ENCODE assay signal across 8 mouse cellular contexts in genomic region chr11:73281528-73282027, GRCm38 (mm10). TPM values are rescaled to one million over a fixed set of nuclear protein-coding genes. Genes with fewer than 3 reads are reported as not detected.
A peak's percentile ranks its signal among the peaks of the same experiment; 100 is the strongest.
DNase-seq lines count a peak whose midpoint lies in the region; ATAC-seq and TF ChIP-seq lines count a peak whose summit lies in the region.

No protein-coding gene starts in this region.

- peak overlapping the region; percentile 60 for H3K4me2 ChIP-seq in heart, postnatal 0 days (ENCODE audit: low read depth, low read length)
- H3K4me2 ChIP-seq in liver, embryonic 13.5 days = peak overlapping the region; percentile 46
- peak overlapping the region; percentile 58 for H3K4me2 ChIP-seq in neural tube, embryonic 13.5 days

- H3K27ac ChIP-seq in forebrain, embryonic 10.5 days = peak overlapping the region; percentile 53
- H3K27ac ChIP-seq in heart, postnatal 0 days (ENCODE audit: low read depth) = no peak overlapping the region
- no peak overlapping the region for H3K27ac ChIP-seq in liver, embryonic 13.5 days
- no peak overlapping the region for H3K27ac ChIP-seq in neural tube, embryonic 13.5 days (replicated peaks)

- 2% methylated on average over 16 of the region's 16 CpGs for WGBS in forebrain, embryonic 10.5 days
- WGBS in heart, postnatal 0 days = 2% methylated on average over 16 of the region's 16 CpGs
- WGBS in liver, embryonic 13.5 days (ENCODE audit: insufficient replicate concordance) = 3% methylated on average over 16 of the region's 16 CpGs
- WGBS in neural tube, embryonic 13.5 days = 2% methylated on average over 16 of the region's 16 CpGs

- H3K27me3 ChIP-seq in forebrain, embryonic 10.5 days (ENCODE audit: poor library complexity, severe bottlenecking) = no peaks in the 10 kb centered on the region
- no peaks in the 10 kb centered on the region for H3K27me3 ChIP-seq in heart, postnatal 0 days (ENCODE audit: control insufficient read depth, insufficient read depth, low read length)
- H3K27me3 ChIP-seq in liver, embryonic 13.5 days = no peaks in the 10 kb centered on the region
- H3K27me3 ChIP-seq in neural tube, embryonic 13.5 days = no peaks in the 10 kb centered on the region

- H3K9ac ChIP-seq in heart, postnatal 0 days (replicated peaks; ENCODE audit: low read depth, low read length) = no peak overlapping the region
- no peak overlapping the region for H3K9ac ChIP-seq in liver, embryonic 13.5 days
- peak overlapping the region; percentile 60 for H3K9ac ChIP-seq in neural tube, embryonic 13.5 days

- peaks cover 22% of the 10 kb centered on the region for H3K4me1 ChIP-seq in forebrain, embryonic 10.5 days
- no peaks in the 10 kb centered on the region for H3K4me1 ChIP-seq in heart, postnatal 0 days (ENCODE audit: control insufficient read depth, insufficient read depth)
- no peaks in the 10 kb centered on the region for H3K4me1 ChIP-seq in liver, embryonic 13.5 days (replicated peaks)
- H3K4me1 ChIP-seq in neural tube, embryonic 13.5 days (replicated peaks) = peaks cover 5% of the 10 kb centered on the region; the same call in 1 of the 2 replicates

- peak; percentile 65 for DNase-seq in CD4-positive helper T cell, adult 2 months (ENCODE audit: low read depth, low spot score)
- peak; percentile 47 for DNase-seq in brain, embryonic 18.5 days (ENCODE audit: low read depth, low spot score)
- DNase-seq in forebrain, embryonic 10.5 days (ENCODE audit: extremely low spot score, low spot score) = peak; percentile 27
- peak; percentile 55 for DNase-seq in heart, postnatal 0 days (ENCODE audit: low spot score)
- DNase-seq in kidney, postnatal 36 days = peak; percentile 57 to 77
- peak; percentile 8 for DNase-seq in liver, embryonic 13.5 days
- DNase-seq in thymus, postnatal 0 days (ENCODE audit: low spot score) = peak; percentile 59

- peak; percentile 47 for TF ChIP-seq CTCF in heart, postnatal 0 days (IDR thresholded peaks at IDR 0.05; ENCODE audit: low read depth)

- ATAC-seq in heart, postnatal 0 days (ENCODE audit: insufficient read depth, low read depth) = peak; percentile 64
- peak; percentile 57 for ATAC-seq in liver, embryonic 13.5 days (ENCODE audit: low read depth)
- peak; percentile 91 for ATAC-seq in neural tube, embryonic 13.5 days (ENCODE audit: low read depth)

- peak overlapping the region; percentile 47 for H3K4me3 ChIP-seq in forebrain, embryonic 10.5 days
- H3K4me3 ChIP-seq in heart, postnatal 0 days (ENCODE audit: low read depth, low read length) = peak overlapping the region; percentile 33
- peak overlapping the region; percentile 7; the same call in 1 of the 2 replicates for H3K4me3 ChIP-seq in liver, embryonic 13.5 days (replicated peaks)
- peak overlapping the region; percentile 40 for H3K4me3 ChIP-seq in neural tube, embryonic 13.5 days

- no peaks in the 10 kb centered on the region for H3K36me3 ChIP-seq in forebrain, embryonic 10.5 days (replicated peaks)
- no peaks in the 10 kb centered on the region for H3K36me3 ChIP-seq in heart, postnatal 0 days (replicated peaks; ENCODE audit: control insufficient read depth, insufficient read depth, low read length)
- H3K36me3 ChIP-seq in liver, embryonic 13.5 days = no peaks in the 10 kb centered on the region
- H3K36me3 ChIP-seq in neural tube, embryonic 13.5 days = no peaks in the 10 kb centered on the region

- no peak for TF ChIP-seq EP300 in heart, postnatal 0 days (IDR thresholded peaks at IDR 0.05; ENCODE audit: low read depth)

- H3K9me3 ChIP-seq in forebrain, embryonic 10.5 days = no peaks in the 10 kb centered on the region
- H3K9me3 ChIP-seq in heart, postnatal 0 days (replicated peaks; ENCODE audit: control insufficient read depth, low read length) = no peaks in the 10 kb centered on the region
- H3K9me3 ChIP-seq in liver, embryonic 13.5 days (replicated peaks) = no peaks in the 10 kb centered on the region
- no peaks in the 10 kb centered on the region for H3K9me3 ChIP-seq in neural tube, embryonic 13.5 days

RNA-seq across cellular contexts. Expression of gene Trpv3, which starts 14.4 kb away (rescaled TPM):
- polyA plus RNA-seq in forebrain, embryonic 10.5 days (2016; fragmentation: Nextera tagmentation; extraction: Ambion mirVana) = 0.02 TPM in 1 of 2 replicates, not detected in the other
- 0.04 TPM in 1 of 2 replicates, not detected in the other for total RNA-seq in heart, postnatal 0 days (2014; rRNA removed; ENCODE audit: low replicate concordance)
- polyA plus RNA-seq in heart, postnatal 0 days (2015; fragmentation: Nextera tagmentation; extraction: Ambion mirVana) = 0.07 and 0.08 TPM in 2 replicates
- polyA plus RNA-seq in liver, embryonic 13.5 days (2015; fragmentation: Nextera tagmentation; extraction: Ambion mirVana) = 0.01 TPM in 1 of 2 replicates, not detected in the other
- 0.17 and 0.20 TPM in 2 replicates for polyA plus RNA-seq in neural tube, embryonic 13.5 days (2015; fragmentation: Nextera tagmentation; extraction: Ambion mirVana)
- polyA plus RNA-seq in thymus, postnatal 0 days (2015; fragmentation: Nextera tagmentation; extraction: Ambion mirVana) = 0.04 TPM in 2 replicates

RNA-seq across cellular contexts. Expression of gene Trpv1, which starts 47.5 kb away (rescaled TPM):
- not detected in 2 replicates for polyA plus RNA-seq in forebrain, embryonic 10.5 days (2016; fragmentation: Nextera tagmentation; extraction: Ambion mirVana)
- 3.1 TPM in 1 of 2 replicates, not detected in the other for total RNA-seq in heart, postnatal 0 days (2014; rRNA removed; ENCODE audit: low replicate concordance)
- 0.07 TPM in 1 of 2 replicates, not detected in the other for polyA plus RNA-seq in heart, postnatal 0 days (2015; fragmentation: Nextera tagmentation; extraction: Ambion mirVana)
- not detected in 2 replicates for polyA plus RNA-seq in liver, embryonic 13.5 days (2015; fragmentation: Nextera tagmentation; extraction: Ambion mirVana)
- 5.8 and 11.5 TPM in 2 replicates for polyA plus RNA-seq in neural tube, embryonic 13.5 days (2015; fragmentation: Nextera tagmentation; extraction: Ambion mirVana)
- polyA plus RNA-seq in thymus, postnatal 0 days (2015; fragmentation: Nextera tagmentation; extraction: Ambion mirVana) = not detected in 2 replicates

RNA-seq across cellular contexts. Expression of gene Aspa, which starts 47.8 kb away (rescaled TPM):
- 0.12 and 0.14 TPM in 2 replicates for polyA plus RNA-seq in forebrain, embryonic 10.5 days (2016; fragmentation: Nextera tagmentation; extraction: Ambion mirVana)
- not detected in 2 replicates for total RNA-seq in heart, postnatal 0 days (2014; rRNA removed; ENCODE audit: low replicate concordance)
- polyA plus RNA-seq in heart, postnatal 0 days (2015; fragmentation: Nextera tagmentation; extraction: Ambion mirVana) = 0.23 and 0.37 TPM in 2 replicates
- polyA plus RNA-seq in liver, embryonic 13.5 days (2015; fragmentation: Nextera tagmentation; extraction: Ambion mirVana) = 2.0 and 2.1 TPM in 2 replicates
- polyA plus RNA-seq in neural tube, embryonic 13.5 days (2015; fragmentation: Nextera tagmentation; extraction: Ambion mirVana) = 1.1 and 3.2 TPM in 2 replicates
- polyA plus RNA-seq in thymus, postnatal 0 days (2015; fragmentation: Nextera tagmentation; extraction: Ambion mirVana) = 0.62 and 0.96 TPM in 2 replicates

RNA-seq across cellular contexts. Expression of gene Gm49340, which starts 48.0 kb away (rescaled TPM):
- polyA plus RNA-seq in forebrain, embryonic 10.5 days (2016; fragmentation: Nextera tagmentation; extraction: Ambion mirVana) = not detected in 2 replicates
- total RNA-seq in heart, postnatal 0 days (2014; rRNA removed; ENCODE audit: low replicate concordance) = not detected in 2 replicates
- polyA plus RNA-seq in heart, postnatal 0 days (2015; fragmentation: Nextera tagmentation; extraction: Ambion mirVana) = not detected in 2 replicates
- not detected in 2 replicates for polyA plus RNA-seq in liver, embryonic 13.5 days (2015; fragmentation: Nextera tagmentation; extraction: Ambion mirVana)
- not detected in 2 replicates for polyA plus RNA-seq in neural tube, embryonic 13.5 days (2015; fragmentation: Nextera tagmentation; extraction: Ambion mirVana)
- not detected in 2 replicates for polyA plus RNA-seq in thymus, postnatal 0 days (2015; fragmentation: Nextera tagmentation; extraction: Ambion mirVana)

RNA-seq across cellular contexts. Expression of gene Spata22, which starts 48.0 kb away (rescaled TPM):
- not detected in 2 replicates for polyA plus RNA-seq in forebrain, embryonic 10.5 days (2016; fragmentation: Nextera tagmentation; extraction: Ambion mirVana)
- total RNA-seq in heart, postnatal 0 days (2014; rRNA removed; ENCODE audit: low replicate concordance) = not detected in 2 replicates
- not detected in 2 replicates for polyA plus RNA-seq in heart, postnatal 0 days (2015; fragmentation: Nextera tagmentation; extraction: Ambion mirVana)
- 1.2 and 2.7 TPM in 2 replicates for polyA plus RNA-seq in liver, embryonic 13.5 days (2015; fragmentation: Nextera tagmentation; extraction: Ambion mirVana)
- polyA plus RNA-seq in neural tube, embryonic 13.5 days (2015; fragmentation: Nextera tagmentation; extraction: Ambion mirVana) = 0.25 TPM in 1 of 2 replicates, not detected in the other
- not detected in 2 replicates for polyA plus RNA-seq in thymus, postnatal 0 days (2015; fragmentation: Nextera tagmentation; extraction: Ambion mirVana)

Comparison
In these comparisons a context has a peak if more than half of its experiments do, and no peak if none do; other contexts are left out.
1. DNase-seq: peak in every context shown above with its lines; median percentile 67 in kidney, postnatal 36 days; 65 in CD4-positive helper T cell, adult 2 months; 59 in thymus, postnatal 0 days; 55 in heart, postnatal 0 days; 47 in brain, embryonic 18.5 days; 27 in forebrain, embryonic 10.5 days; 8 in liver, embryonic 13.5 days.